Mouse (Mus musculus) heart, postnatal 0 days (tissue): ENCODE measurements around the gene Trim5. TPM values are rescaled to one million over a fixed set of nuclear protein-coding genes. Genes with fewer than 3 reads are reported as not detected.

Source experiments
- ATAC-seq: fragments of 200-750 bp; cut with Nextera tagmentation; 2 replicates; pipeline ENCODE4 v1.8.0; 2017; ENCODE audit warnings: low read depth, moderate number of reproducible peaks, moderate library complexity; ENCODE audit not compliant: insufficient read depth
- DNase-seq: peaks from one replicate; pipeline ENCODE4 v3.0.0-alpha.2; 2016; ENCODE audit warnings: low spot score
- H3K27ac ChIP-seq: fragments of 300-500 bp; sonication (generic); 2 replicates; pipeline ENCODE4 v1.5.1; 2014; ENCODE audit warnings: low read depth, mild to moderate bottlenecking
- H3K27me3 ChIP-seq: fragments of 300-500 bp; sonication (generic); 2 replicates; pipeline ENCODE4 v1.6.1; 2014; ENCODE audit warnings: low read length, mixed read lengths; ENCODE audit not compliant: control insufficient read depth, insufficient read depth
- H3K36me3 ChIP-seq: fragments of 300-500 bp; sonication (generic); replicated peaks from 2 replicates; pipeline ENCODE4 v1.6.1; 2014; ENCODE audit warnings: low read length, mixed read lengths; ENCODE audit not compliant: control insufficient read depth, insufficient read depth
- H3K4me1 ChIP-seq: fragments of 300-500 bp; sonication (generic); 2 replicates; pipeline ENCODE4 v1.6.1; 2014; ENCODE audit warnings: antibody characterized with exemption; ENCODE audit not compliant: control insufficient read depth, insufficient read depth
- H3K4me2 ChIP-seq: fragments of 300-500 bp; sonication (generic); 2 replicates; pipeline ENCODE4 v1.6.1; 2014; ENCODE audit warnings: low read depth, mild to moderate bottlenecking, low read length, moderate library complexity
- H3K4me3 ChIP-seq: fragments of 300-500 bp; sonication (generic); 2 replicates; pipeline ENCODE4 v1.5.1; 2014; ENCODE audit warnings: low read depth, low read length
- H3K9ac ChIP-seq: fragments of 300-500 bp; sonication (generic); replicated peaks from 2 replicates; pipeline ENCODE4 v1.6.1; 2014; ENCODE audit warnings: low read depth, low read length, mixed read lengths
- H3K9me3 ChIP-seq: fragments of 300-500 bp; sonication (generic); replicated peaks from 2 replicates; pipeline ENCODE4 v1.6.1; 2016; ENCODE audit warnings: low read length; ENCODE audit not compliant: control insufficient read depth
- CTCF ChIP-seq: IDR thresholded peaks from 2 replicates; pipeline ENCODE4 v1.5.1; 2016; ENCODE audit warnings: antibody characterized with exemption, control low read depth, low read depth
- EP300 ChIP-seq: IDR thresholded peaks from 2 replicates; pipeline ENCODE4 v1.6.1; 2016; ENCODE audit warnings: antibody characterized with exemption, low read depth
- WGBS: fragments of 180-500 bp; shearing (Covaris S2); extraction: QIAGEN DNeasy Blood & Tissue Kit; methylation state at CpG from one replicate; pipeline ENCODE4 v1.1.7; 2014; 5-methylcytosine and 5-hydroxymethylcytosine counted together
- polyA plus RNA-seq: library from polyadenylated mRNA; unstranded; fragments of >200 nt; fragmentation: Nextera tagmentation; extraction: Ambion mirVana; gene quantifications from 2 replicates; pipeline ENCODE4 v1.2.1, GENCODE M21; 2015
- total RNA-seq: library from RNA; depleted of rRNA; stranded (reverse); fragments of >200 nt; gene quantifications from 2 replicates; pipeline ENCODE4 v1.2.3, GENCODE M21; 2014; ENCODE audit warnings: low replicate concordance; rRNA removed

Gene Trim5
- total and polyA plus RNA-seq, 2 experiments from 2014 or later: 0.27 to 0.37 TPM

- H3K27me3 ChIP-seq: no peaks in the 10 kb centered on the region
- no peak overlapping the region for H3K9ac ChIP-seq
- no peak overlapping the region for H3K4me2 ChIP-seq
- 60% methylated on average over 2 of the region's 2 CpGs for WGBS
- DNase-seq: no peak
- no peak overlapping the region for H3K27ac ChIP-seq
- no peaks in the 10 kb centered on the region for H3K9me3 ChIP-seq
- no peak for ATAC-seq
- H3K4me3 ChIP-seq: no peak overlapping the region
- H3K36me3 ChIP-seq: no peaks in the 10 kb centered on the region
- peaks cover 5% of the 10 kb centered on the region; the same call in 1 of the 2 replicates for H3K4me1 ChIP-seq
- TF ChIP-seq CTCF (no peak), EP300 (no peak)
Measured at GRCm38 (mm10) chr7:104217881-104218280, 70.0 kb downstream of the Trim5 start.

DNA sequence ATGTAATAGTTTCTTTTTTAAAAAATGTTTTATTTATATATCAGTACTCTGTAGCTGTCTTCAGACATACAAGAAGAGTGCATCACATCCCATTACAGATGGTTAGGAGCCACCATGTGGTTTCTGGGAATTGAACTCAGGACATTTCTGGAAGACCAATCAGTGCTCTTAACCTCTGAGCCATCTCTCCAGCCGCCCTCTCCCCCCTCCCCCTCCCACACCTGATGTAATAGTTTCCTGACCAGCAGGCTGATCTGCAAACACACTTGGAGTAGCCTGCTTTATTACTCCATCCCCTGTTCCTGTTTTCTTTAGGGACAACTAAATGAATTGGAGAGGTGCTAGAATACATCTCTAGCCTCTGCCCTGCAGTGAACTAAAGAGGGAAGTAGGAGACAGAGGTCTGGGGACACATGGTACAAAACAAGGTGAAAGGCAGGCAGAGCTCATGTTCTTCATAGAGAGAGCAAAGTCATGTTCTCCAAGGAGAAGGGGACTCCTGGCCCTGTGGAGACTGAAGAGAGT is 71.8 kb downstream of the Trim5 start:
- Histone ChIP-seq H3K36me3 (no peaks in the 10 kb centered on the region), H3K9me3 (no peaks in the 10 kb centered on the region), H3K27me3 (no peaks in the 10 kb centered on the region), H3K4me1 (peaks cover 5% of the 10 kb centered on the region; the same call in 1 of the 2 replicates), H3K4me2 (no peak overlapping the region), H3K27ac (no peak overlapping the region), H3K4me3 (no peak overlapping the region), H3K9ac (no peak overlapping the region)
- TF ChIP-seq CTCF (no peak), EP300 (no peak)
- DNase-seq (no peak), ATAC-seq (no peak)
- WGBS: 23% methylated on average over 1 of the region's 1 CpGs

Other genes with a start within 250 kb of the Trim5 start
- gene Olfr642, start 235.4 kb downstream of the Trim5 start, total RNA-seq: not detected in 2 replicates
- not detected in 2 replicates for gene Olfr642, start 235.4 kb downstream of the Trim5 start, polyA plus RNA-seq
- not detected in 2 replicates for gene 4930516K23Rik, start 226.6 kb downstream of the Trim5 start, total RNA-seq
- gene 4930516K23Rik, start 226.6 kb downstream of the Trim5 start, polyA plus RNA-seq: not detected in 2 replicates
- gene Olfr644, start 216.2 kb downstream of the Trim5 start, total RNA-seq: not detected in 2 replicates
- gene Olfr644, start 216.2 kb downstream of the Trim5 start, polyA plus RNA-seq: not detected in 2 replicates
- not detected in 2 replicates for gene Olfr645, start 202.6 kb downstream of the Trim5 start, total RNA-seq
- gene Olfr645, start 202.6 kb downstream of the Trim5 start, polyA plus RNA-seq: not detected in 2 replicates
- not detected in 2 replicates for gene Olfr646, start 183.2 kb downstream of the Trim5 start, total RNA-seq
- not detected in 2 replicates for gene Olfr646, start 183.2 kb downstream of the Trim5 start, polyA plus RNA-seq
- gene Ubqln5, start 158.3 kb downstream of the Trim5 start, total RNA-seq: not detected in 2 replicates
- gene Ubqln5, start 158.3 kb downstream of the Trim5 start, polyA plus RNA-seq: not detected in 2 replicates
- not detected in 2 replicates for gene Olfr643, start 150.7 kb downstream of the Trim5 start, total RNA-seq
- gene Olfr643, start 150.7 kb downstream of the Trim5 start, polyA plus RNA-seq: not detected in 2 replicates
- gene Ubqln3, start 144.8 kb downstream of the Trim5 start, total RNA-seq: not detected in 2 replicates
- gene Ubqln3, start 144.8 kb downstream of the Trim5 start, polyA plus RNA-seq: not detected in 2 replicates
- not detected in 2 replicates for gene Ubqlnl, start 137.5 kb downstream of the Trim5 start, total RNA-seq
- gene Ubqlnl, start 137.5 kb downstream of the Trim5 start, polyA plus RNA-seq: not detected in 2 replicates
- gene Olfm5, start 123.3 kb downstream of the Trim5 start, total RNA-seq: not detected in 2 replicates
- not detected in 2 replicates for gene Olfm5, start 123.3 kb downstream of the Trim5 start, polyA plus RNA-seq
- gene Olfr648, start 104.7 kb downstream of the Trim5 start, total RNA-seq: not detected in 2 replicates
- gene Olfr648, start 104.7 kb downstream of the Trim5 start, polyA plus RNA-seq: 0.07 and 0.08 TPM in 2 replicates
- gene Olfr649, start 92.1 kb downstream of the Trim5 start, total RNA-seq: not detected in 2 replicates
- not detected in 2 replicates for gene Olfr649, start 92.1 kb downstream of the Trim5 start, polyA plus RNA-seq
- 2.9 and 7.3 TPM in 2 replicates for gene Trim6, start 69.3 kb downstream of the Trim5 start, total RNA-seq
- 0.73 and 1.4 TPM in 2 replicates for gene Trim6, start 69.3 kb downstream of the Trim5 start, polyA plus RNA-seq
- 5.7 and 7.5 TPM in 2 replicates for gene Trim34a, start 43.6 kb downstream of the Trim5 start, total RNA-seq
- gene Trim34a, start 43.6 kb downstream of the Trim5 start, polyA plus RNA-seq: 2.1 and 2.5 TPM in 2 replicates
- gene Trim12a, start 27.4 kb upstream of the Trim5 start, total RNA-seq: 7.7 and 13.6 TPM in 2 replicates
- gene Trim12a, start 27.4 kb upstream of the Trim5 start, polyA plus RNA-seq: 6.6 and 7.1 TPM in 2 replicates
- not detected in 2 replicates for gene Trim34b, start 41.4 kb upstream of the Trim5 start, total RNA-seq
- 0.08 TPM in 1 of 2 replicates, not detected in the other for gene Trim34b, start 41.4 kb upstream of the Trim5 start, polyA plus RNA-seq
- 3.9 and 7.1 TPM in 2 replicates for gene Trim12c, start 65.3 kb upstream of the Trim5 start, total RNA-seq
- 1.5 and 1.7 TPM in 2 replicates for gene Trim12c, start 65.3 kb upstream of the Trim5 start, polyA plus RNA-seq
- not detected in 2 replicates for gene Trim30b, start 81.8 kb upstream of the Trim5 start, total RNA-seq
- gene Trim30b, start 81.8 kb upstream of the Trim5 start, polyA plus RNA-seq: 0.16 and 0.18 TPM in 2 replicates
- not detected in 2 replicates for gene Trim30c, start 112.7 kb upstream of the Trim5 start, total RNA-seq
- 0.18 TPM in 1 of 2 replicates, not detected in the other for gene Trim30c, start 112.7 kb upstream of the Trim5 start, polyA plus RNA-seq
- 8.0 and 8.9 TPM in 2 replicates for gene Trim30a, start 177.1 kb upstream of the Trim5 start, total RNA-seq
- 1.5 and 1.7 TPM in 2 replicates for gene Trim30a, start 177.1 kb upstream of the Trim5 start, polyA plus RNA-seq
- gene Trim30d, start 219.8 kb upstream of the Trim5 start, total RNA-seq: 0.46 and 1.5 TPM in 2 replicates
- 0.46 and 0.48 TPM in 2 replicates for gene Trim30d, start 219.8 kb upstream of the Trim5 start, polyA plus RNA-seq